Mouse (Mus musculus) intestine, postnatal 0 days (tissue): ENCODE measurements around the gene Gdpd5. TPM values are rescaled to one million over a fixed set of nuclear protein-coding genes. Genes with fewer than 3 reads are reported as not detected.
A peak's percentile ranks its signal among the peaks of the same experiment; 100 is the strongest.
"Not testable (repeated sequence)": the region's sequence is repeated elsewhere in the genome, so short reads cannot be mapped to it uniquely, and the experiment has no call there.

Experiments used
- ATAC-seq: fragments of 200-750 bp; cut with Nextera tagmentation; 2 replicates; pipeline ENCODE4 v1.8.0; 2017; ENCODE audit warnings: mild to moderate bottlenecking, moderate TSS enrichment, moderate library complexity
- H3K27ac ChIP-seq: fragments of 300-500 bp; sonication (generic); 2 replicates; pipeline ENCODE4 v1.5.1; 2014; ENCODE audit warnings: mild to moderate bottlenecking, low read depth, low read length, moderate library complexity
- H3K27me3 ChIP-seq: fragments of 300-500 bp; sonication (generic); replicated peaks from 2 replicates; pipeline ENCODE4 v1.6.1; 2014; ENCODE audit warnings: low read length, mixed read lengths; ENCODE audit not compliant: control insufficient read depth, insufficient read depth
- H3K36me3 ChIP-seq: fragments of 300-500 bp; sonication (generic); 2 replicates; pipeline ENCODE4 v1.6.1; 2014; ENCODE audit warnings: mild to moderate bottlenecking, moderate library complexity; ENCODE audit not compliant: control insufficient read depth, insufficient read depth
- H3K4me1 ChIP-seq: fragments of 300-500 bp; sonication (generic); replicated peaks from 2 replicates; pipeline ENCODE4 v1.6.1; 2014; ENCODE audit warnings: antibody characterized with exemption, low read length, mixed read lengths; ENCODE audit not compliant: control insufficient read depth, insufficient read depth
- H3K4me2 ChIP-seq: fragments of 300-500 bp; sonication (generic); replicated peaks from 2 replicates; pipeline ENCODE4 v1.6.1; 2014; ENCODE audit warnings: low read depth, mild to moderate bottlenecking, moderate library complexity
- H3K4me3 ChIP-seq: fragments of 300-500 bp; sonication (generic); 2 replicates; pipeline ENCODE4 v1.5.1; 2014; ENCODE audit warnings: low read depth, low read length
- H3K9ac ChIP-seq: fragments of 300-500 bp; sonication (generic); 2 replicates; pipeline ENCODE4 v1.6.1; 2014; ENCODE audit warnings: mild to moderate bottlenecking, low read depth, low read length
- H3K9me3 ChIP-seq: fragments of 300-500 bp; sonication (generic); 2 replicates; pipeline ENCODE4 v1.6.1; 2016; ENCODE audit warnings: mixed run types; ENCODE audit not compliant: control insufficient read depth
- CTCF ChIP-seq: sonication (generic); IDR thresholded peaks from 2 replicates; pipeline ENCODE4 v1.5.1; 2016; ENCODE audit warnings: low read depth, mild to moderate bottlenecking, control low read depth, antibody characterized with exemption, moderate library complexity
- WGBS: fragments of 180-500 bp; shearing (Covaris S2); extraction: QIAGEN DNeasy Blood & Tissue Kit; methylation state at CpG from one replicate; pipeline ENCODE4 v1.1.7; 2014; 5-methylcytosine and 5-hydroxymethylcytosine counted together
- polyA plus RNA-seq: library from polyadenylated mRNA; unstranded; fragments of >200 nt; fragmentation: Nextera tagmentation; extraction: Ambion mirVana; gene quantifications from 2 replicates; pipeline ENCODE4 v1.2.1, GENCODE M21; 2015

Gdpd5 gene
- polyA plus RNA-seq, 1 experiment from 2014 or later, result 15.7 TPM

GRCm38 (mm10) chr7:99365069-99365468 lies 16.1 kb upstream of the Gdpd5 start:
- Histone ChIP-seq H3K36me3 (no peaks in the 10 kb centered on the region), H3K4me2 (no peak overlapping the region), H3K9ac (no peak overlapping the region), H3K4me3 (no peak overlapping the region), H3K27ac (no peak overlapping the region), H3K4me1 (no peaks in the 10 kb centered on the region), H3K9me3 (no peaks in the 10 kb centered on the region), H3K27me3 (no peaks in the 10 kb centered on the region)
- peak; percentile 97 for TF ChIP-seq CTCF
- 0% methylated on average over 5 of the region's 5 CpGs for WGBS
- no peak for ATAC-seq

DNA sequence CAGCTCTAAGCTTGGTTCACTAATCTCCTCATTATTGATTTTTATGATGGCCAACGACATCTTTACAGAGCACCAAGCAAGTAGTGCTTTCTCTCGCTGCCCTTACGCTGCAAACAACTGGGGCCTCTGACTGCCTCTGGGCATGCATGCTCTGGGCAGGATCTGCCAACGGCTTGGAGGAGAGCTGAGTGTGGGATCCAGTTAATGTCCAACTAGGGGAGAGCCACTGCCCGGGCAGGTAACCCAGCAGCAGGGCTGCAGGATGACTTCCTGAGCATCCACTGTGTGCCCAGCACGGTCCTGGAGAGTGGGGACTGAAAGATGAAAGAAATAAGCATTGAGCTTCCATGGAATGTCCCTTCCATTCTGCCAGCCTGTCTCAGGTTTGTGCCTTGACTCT lies 14.5 kb upstream of the Gdpd5 start:
- H3K36me3 ChIP-seq, result no peaks in the 10 kb centered on the region
- no peak for ATAC-seq
- TF ChIP-seq CTCF, result no peak
- H3K9me3 ChIP-seq, result no peaks in the 10 kb centered on the region
- H3K4me2 ChIP-seq, result no peak overlapping the region
- WGBS, result 43% methylated on average over 6 of the region's 6 CpGs
- H3K27ac ChIP-seq, result no peak overlapping the region
- no peaks in the 10 kb centered on the region for H3K4me1 ChIP-seq
- H3K4me3 ChIP-seq, result no peak overlapping the region
- no peaks in the 10 kb centered on the region for H3K27me3 ChIP-seq
- no peak overlapping the region for H3K9ac ChIP-seq

GRCm38 (mm10) chr7:99374325-99374724 lies 6.9 kb upstream of the Gdpd5 start:
- not testable (repeated sequence) for H3K36me3 ChIP-seq, ATAC-seq, H3K4me3 ChIP-seq, H3K4me2 ChIP-seq, H3K9me3 ChIP-seq, H3K4me1 ChIP-seq, H3K27ac ChIP-seq, H3K27me3 ChIP-seq, H3K9ac ChIP-seq
- WGBS, result 41% methylated on average over 3 of the region's 3 CpGs
- TF ChIP-seq CTCF, result peak; percentile 65

GRCm38 (mm10) chr7:99375455-99375854 lies 5.8 kb upstream of the Gdpd5 start:
- no peaks in the 10 kb centered on the region for H3K4me1 ChIP-seq
- H3K4me3 ChIP-seq, result no peak overlapping the region
- TF ChIP-seq CTCF, result peak; percentile 91
- H3K9me3 ChIP-seq, result no peaks in the 10 kb centered on the region
- H3K27ac ChIP-seq, result no peak overlapping the region
- 5% methylated on average over 4 of the region's 4 CpGs for WGBS
- no peaks in the 10 kb centered on the region for H3K27me3 ChIP-seq
- ATAC-seq, result 0 out of 2 replicates have a peak, but pooled peaks have one; percentile 32
- no peak overlapping the region for H3K9ac ChIP-seq
- no peaks in the 10 kb centered on the region for H3K36me3 ChIP-seq
- H3K4me2 ChIP-seq, result no peak overlapping the region

DNA sequence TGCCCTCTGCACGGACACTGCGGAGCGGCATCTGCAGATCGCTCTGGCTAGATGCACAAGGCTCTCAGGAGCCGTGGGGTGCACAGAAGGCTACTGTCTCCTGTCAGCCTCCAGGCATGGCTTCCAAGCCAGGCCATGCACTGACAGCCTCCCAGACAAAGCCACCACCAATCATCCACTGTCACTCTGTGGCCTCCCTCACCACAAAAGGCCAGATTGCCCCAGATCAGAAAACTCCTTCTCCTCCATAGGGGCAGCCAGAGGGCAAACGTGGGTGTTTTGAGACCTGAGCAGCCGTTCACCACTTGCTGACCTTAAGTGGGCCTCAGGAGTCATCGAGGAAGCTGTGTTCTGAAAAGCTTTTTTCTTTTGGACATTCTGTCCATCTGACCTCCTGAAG lies 2.3 kb upstream of the Gdpd5 start:
- no peak overlapping the region for H3K9ac ChIP-seq
- H3K4me1 ChIP-seq, result peaks cover 11% of the 10 kb centered on the region; the same call in 1 of the 2 replicates
- no peak overlapping the region for H3K27ac ChIP-seq
- H3K4me3 ChIP-seq, result no peak overlapping the region
- H3K36me3 ChIP-seq, result no peaks in the 10 kb centered on the region
- H3K9me3 ChIP-seq, result no peaks in the 10 kb centered on the region
- TF ChIP-seq CTCF, result no peak
- no peak for ATAC-seq
- 77% methylated on average over 8 of the region's 8 CpGs for WGBS
- H3K27me3 ChIP-seq, result no peaks in the 10 kb centered on the region
- H3K4me2 ChIP-seq, result no peak overlapping the region

DNA sequence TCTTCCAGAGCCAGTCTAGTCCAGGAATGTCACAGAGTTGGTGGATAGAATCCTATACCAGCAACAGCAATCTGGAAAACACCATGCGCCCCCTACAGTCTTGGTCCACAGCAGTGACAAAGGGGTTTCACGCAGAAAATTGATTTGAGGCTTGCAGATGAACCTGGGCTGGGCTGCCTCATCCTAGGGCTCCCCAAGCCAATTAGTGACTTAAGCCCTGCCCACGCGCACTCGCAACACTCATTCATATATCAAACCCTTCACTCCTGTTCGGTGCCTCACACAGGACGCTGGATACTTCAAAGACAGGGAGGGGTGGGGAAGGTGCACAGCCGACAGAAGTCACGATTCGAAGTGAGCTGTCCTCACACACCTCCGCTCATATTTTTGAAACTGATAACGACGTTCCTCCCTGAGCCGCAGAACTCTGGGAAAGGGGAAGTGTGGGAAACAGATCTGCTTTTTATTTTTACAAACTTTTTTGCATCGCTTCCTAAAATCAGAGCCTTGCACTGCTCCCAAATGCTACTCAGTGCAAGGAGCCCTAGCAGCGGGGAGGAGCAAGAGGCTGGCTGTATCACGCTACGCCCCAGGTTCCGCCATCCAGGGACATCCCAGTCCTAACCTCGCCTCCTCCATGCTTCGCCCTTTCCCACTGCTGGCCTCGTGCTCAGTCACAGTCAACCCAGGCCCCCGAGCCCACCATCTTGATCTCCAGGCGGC lies 562 bp upstream of the Gdpd5 start:
- WGBS, result 1% methylated on average over 24 of the region's 24 CpGs
- peak overlapping the region; percentile 98 for H3K4me2 ChIP-seq
- ATAC-seq, result peak; percentile 51
- H3K36me3 ChIP-seq, result no peaks in the 10 kb centered on the region
- H3K4me3 ChIP-seq, result peak overlapping the region; percentile 73
- peak; percentile 65 for TF ChIP-seq CTCF
- H3K9me3 ChIP-seq, result no peaks in the 10 kb centered on the region
- peak overlapping the region; percentile 60 for H3K27ac ChIP-seq
- H3K9ac ChIP-seq, result peak overlapping the region; percentile 76; the same call in 1 of the 2 replicates
- peaks cover 11% of the 10 kb centered on the region; the same call in 1 of the 2 replicates for H3K4me1 ChIP-seq
- H3K27me3 ChIP-seq, result no peaks in the 10 kb centered on the region
